Mouse (Mus musculus) C2C12 (cell line): Measurements from ENCODE around the gene Actn1. TPM values are rescaled to one million over a fixed set of nuclear protein-coding genes. Genes with fewer than 3 reads are reported as not detected.

Experiments
- H3K27me3 ChIP-seq: one replicate; pipeline ENCODE4 v1.6.1; 2011; ENCODE audit not compliant: control insufficient read depth, insufficient read depth, insufficient read length
- H3K36me3 ChIP-seq: one replicate; pipeline ENCODE4 v1.6.1; 2011; ENCODE audit not compliant: control insufficient read depth, insufficient read depth
- H3K4me3 ChIP-seq: one replicate; pipeline ENCODE4 v1.5.1; 2011; ENCODE audit warnings: mild to moderate bottlenecking, control low read depth; ENCODE audit not compliant: poor library complexity, insufficient read depth, severe bottlenecking
- H3K79me2 ChIP-seq: one replicate; pipeline ENCODE4 v1.6.1; 2011; ENCODE audit not compliant: control insufficient read depth, insufficient read depth
- H3K79me3 ChIP-seq: one replicate; pipeline ENCODE4 v1.6.1; 2011; ENCODE audit warnings: low read depth, control low read depth
- H3ac ChIP-seq: one replicate; pipeline ENCODE3; 2011; ENCODE audit warnings: low read depth; ENCODE audit not compliant: control insufficient read depth, insufficient read length
- CEBPB ChIP-seq: IDR thresholded peaks from one replicate; pipeline ENCODE4 v1.6.1; 2011; ENCODE audit warnings: low read depth, mild to moderate bottlenecking, control low read depth, moderate library complexity
- CTCF ChIP-seq: IDR thresholded peaks from one replicate; pipeline ENCODE4 v1.5.1; 2011; ENCODE audit not compliant: control insufficient read depth, insufficient read depth, insufficient read length
- FOSL1 ChIP-seq: IDR thresholded peaks from one replicate; pipeline ENCODE4 v1.8.0; 2011; ENCODE audit warnings: mild to moderate bottlenecking, low read length; ENCODE audit not compliant: poor library complexity, insufficient read depth, severe bottlenecking
- MAX ChIP-seq: IDR thresholded peaks from one replicate; pipeline ENCODE4 v1.6.1; 2011; ENCODE audit warnings: mild to moderate bottlenecking, control low read depth
- MYOD1 ChIP-seq: IDR thresholded peaks from one replicate; pipeline ENCODE4 v1.6.1; 2011; ENCODE audit warnings: low read depth; ENCODE audit not compliant: control insufficient read depth, insufficient read length
- MYOG ChIP-seq: IDR thresholded peaks from one replicate; pipeline ENCODE4 v1.6.1; 2011; ENCODE audit not compliant: control insufficient read depth, insufficient read length; ENCODE audit errors: extremely low read depth
- USF1 ChIP-seq: IDR thresholded peaks from one replicate; pipeline ENCODE4 v1.6.1; 2011; ENCODE audit warnings: low read depth, mild to moderate bottlenecking, control low read depth, moderate library complexity
- long read RNA-seq, 2 experiments: library from polyadenylated mRNA; unstranded; transcript quantifications; one replicate each; pipeline ENCODE4 v2.0.0; 2019 to 2020
- polyA plus RNA-seq: library from polyadenylated mRNA; unstranded; fragments of >200 nt; fragmentation: generic; extraction: Trizol; gene quantifications from one replicate; pipeline ENCODE4 v1.2.1, GENCODE M21; 2012; ENCODE audit warnings: missing spikeins

Gene Actn1
- polyA plus RNA-seq: 301 TPM
- long read RNA-seq, experiment 1, partial matches to known transcripts: 2 of 16 reads
- long read RNA-seq, experiment 1, other reads (novel, unspliced or antisense): 10 of 16 reads
- long read RNA-seq, experiment 2, transcript Actn1-201 (21 exons, 3,734 nt): major isoform, 49 of 70 reads
- long read RNA-seq, experiment 2, transcript Actn1-202 (21 exons, 2,664 nt): minor isoform, 5 of 70 reads
- long read RNA-seq, experiment 2, partial matches to known transcripts: 7 of 70 reads
- long read RNA-seq, experiment 2, other reads (novel, unspliced or antisense): 9 of 70 reads

- H3ac ChIP-seq: peak within 1 kb of the TSS; percentile 83
Observed at GRCm38 (mm10) chr12:80260056-80260743, at the start of gene Actn1. Actn1 (minus strand) TSS chr12:80260371.

GRCm38 (mm10) chr12:80307556-80307955, 47.4 kb upstream of the Actn1 start:
- Histone ChIP-seq H3K4me3 (no peak overlapping the region), H3ac (no peak overlapping the region), H3K79me2 (no peaks in the 10 kb centered on the region), H3K27me3 (no peaks in the 10 kb centered on the region), H3K36me3 (no peaks in the 10 kb centered on the region), H3K79me3 (no peaks in the 10 kb centered on the region)
- TF ChIP-seq FOSL1: no peak
- TF ChIP-seq CEBPB: no peak
- no peak for TF ChIP-seq CTCF
- TF ChIP-seq USF1: no peak
- no peak for TF ChIP-seq MYOD1
- TF ChIP-seq MYOG: no peak
- TF ChIP-seq MAX: no peak

More at GRCm38 (mm10) chr12:80260056-80260743, at the start of gene Actn1:
- Histone ChIP-seq H3K79me3 (peaks cover 46% of the 10 kb centered on the region), H3K27me3 (no peaks in the 10 kb centered on the region), H3K36me3 (peaks cover 28% of the 10 kb centered on the region), H3K4me3 (peak within 1 kb of the TSS; percentile 89), H3K79me2 (peaks cover 49% of the 10 kb centered on the region)
- TF ChIP-seq USF1: peak; percentile 81
- no peak for TF ChIP-seq CEBPB
- peak; percentile 47 for TF ChIP-seq MAX

- Histone ChIP-seq H3ac (no peak overlapping the region), H3K79me2 (no peaks in the 10 kb centered on the region), H3K27me3 (no peaks in the 10 kb centered on the region), H3K79me3 (no peaks in the 10 kb centered on the region), H3K36me3 (no peaks in the 10 kb centered on the region), H3K4me3 (no peak overlapping the region)
- no peak for TF ChIP-seq USF1
- TF ChIP-seq CTCF: no peak
- TF ChIP-seq MYOD1: no peak
- no peak for TF ChIP-seq MYOG
- TF ChIP-seq FOSL1: no peak
- no peak for TF ChIP-seq MAX
Observed at GRCm38 (mm10) chr12:80304518-80304917, 44.3 kb upstream of the Actn1 start.

GRCm38 (mm10) chr12:80300833-80301456, 40.8 kb upstream of the Actn1 start:
- Histone ChIP-seq H3K79me2 (no peaks in the 10 kb centered on the region), H3K79me3 (no peaks in the 10 kb centered on the region), H3K27me3 (no peaks in the 10 kb centered on the region), H3K36me3 (no peaks in the 10 kb centered on the region), H3ac (no peak overlapping the region), H3K4me3 (no peak overlapping the region)
- TF ChIP-seq MAX: no peak
- no peak for TF ChIP-seq MYOG
- TF ChIP-seq FOSL1: no peak
- no peak for TF ChIP-seq CEBPB
- no peak for TF ChIP-seq USF1
- no peak for TF ChIP-seq CTCF
- no peak for TF ChIP-seq MYOD1

- Histone ChIP-seq H3ac (no peak overlapping the region), H3K79me3 (no peaks in the 10 kb centered on the region), H3K4me3 (no peak overlapping the region), H3K27me3 (no peaks in the 10 kb centered on the region), H3K79me2 (no peaks in the 10 kb centered on the region), H3K36me3 (no peaks in the 10 kb centered on the region)
- TF ChIP-seq MYOG: no peak
- TF ChIP-seq MYOD1: no peak
- no peak for TF ChIP-seq FOSL1
- TF ChIP-seq MAX: no peak
- no peak for TF ChIP-seq USF1
- no peak for TF ChIP-seq CEBPB
- no peak for TF ChIP-seq CTCF
Observed at GRCm38 (mm10) chr12:80298714-80299113, 38.5 kb upstream of the Actn1 start.
